Mouse (Mus musculus) embryonic facial prominence, embryonic 10.5 days (tissue): ENCODE measurements around the gene Eif4a2. TPM values are rescaled to one million over a fixed set of nuclear protein-coding genes. Genes with fewer than 3 reads are reported as not detected.
"Not testable (repeated sequence)": the region's sequence is repeated elsewhere in the genome, so short reads cannot be mapped to it uniquely, and the experiment has no call there.

ENCODE experiments used
- DNase-seq: peaks from one replicate; pipeline ENCODE4 v3.0.0-alpha.2; 2017; ENCODE audit warnings: low spot score
- H3K27ac ChIP-seq: fragments of 300-500 bp; sonication (generic); replicated peaks from 2 replicates; pipeline ENCODE4 v1.5.1; 2016; ENCODE audit warnings: mild to moderate bottlenecking
- H3K27me3 ChIP-seq: fragments of 300-500 bp; sonication (generic); replicated peaks from 2 replicates; pipeline ENCODE4 v1.6.1; 2016; ENCODE audit warnings: low read depth, mild to moderate bottlenecking; ENCODE audit not compliant: poor library complexity, severe bottlenecking
- H3K36me3 ChIP-seq: fragments of 300-500 bp; sonication (generic); replicated peaks from 2 replicates; pipeline ENCODE4 v1.6.1; 2016; ENCODE audit warnings: mild to moderate bottlenecking, moderate library complexity
- H3K4me1 ChIP-seq: fragments of 300-500 bp; sonication (generic); 2 replicates; pipeline ENCODE4 v1.6.1; 2016
- H3K4me3 ChIP-seq: fragments of 300-500 bp; sonication (generic); 2 replicates; pipeline ENCODE4 v1.5.1; 2016; ENCODE audit warnings: mild to moderate bottlenecking, moderate library complexity
- H3K9me3 ChIP-seq: fragments of 300-500 bp; sonication (generic); 2 replicates; pipeline ENCODE4 v1.6.1; 2016; ENCODE audit warnings: mild to moderate bottlenecking
- WGBS: fragments of 180-500 bp; shearing (Covaris S2); methylation state at CpG from one replicate; pipeline ENCODE4 v1.1.7; 2016; 5-methylcytosine and 5-hydroxymethylcytosine counted together
- polyA plus RNA-seq: library from polyadenylated mRNA; unstranded; fragments of >200 nt; fragmentation: Nextera tagmentation; extraction: Ambion mirVana; gene quantifications from 2 replicates; pipeline ENCODE4 v1.2.1, GENCODE M21; 2016

The Eif4a2 gene
- polyA plus RNA-seq, 1 experiment from 2014 or later = 177 TPM

DNA sequence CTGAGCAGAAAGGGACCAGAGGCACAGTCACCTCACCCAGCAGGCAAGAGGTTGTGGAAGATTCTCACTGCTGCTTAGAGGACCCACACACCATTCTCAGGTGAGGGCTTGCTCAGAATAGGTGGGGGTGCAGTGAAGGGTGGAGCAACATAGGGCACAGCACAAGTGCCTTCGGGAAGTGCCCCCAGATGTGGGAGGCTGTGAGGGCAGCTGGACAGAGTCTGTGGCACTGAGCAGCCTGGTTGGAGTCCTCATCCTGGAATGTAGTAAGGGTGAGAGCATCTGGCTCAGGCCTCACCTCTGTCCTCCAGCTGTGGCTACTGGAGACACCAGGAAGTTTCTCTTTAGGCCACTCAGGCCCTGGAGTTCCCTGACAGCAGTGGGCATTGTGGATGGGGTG is 10.4 kb upstream of the Eif4a2 start:
- Histone ChIP-seq H3K4me1 (peaks cover 16% of the 10 kb centered on the region), H3K27me3 (peaks cover 20% of the 10 kb centered on the region)
- not testable (repeated sequence) for DNase-seq, H3K4me3 ChIP-seq, H3K27ac ChIP-seq, H3K9me3 ChIP-seq, H3K36me3 ChIP-seq
- 85% methylated on average over 1 of the region's 1 CpGs for WGBS

GRCm38 (mm10) chr16:23097290-23098104 is 9.7 kb upstream of the Eif4a2 start:
- H3K36me3 ChIP-seq, H3K4me3 ChIP-seq, H3K9me3 ChIP-seq, DNase-seq, H3K27ac ChIP-seq: not testable (repeated sequence)
- 84% methylated on average over 8 of the region's 8 CpGs for WGBS
- Histone ChIP-seq H3K4me1 (peaks cover 18% of the 10 kb centered on the region), H3K27me3 (peaks cover 20% of the 10 kb centered on the region)

- DNase-seq, H3K27ac ChIP-seq, H3K36me3 ChIP-seq, H3K9me3 ChIP-seq, H3K4me3 ChIP-seq: not testable (repeated sequence)
- Histone ChIP-seq H3K27me3 (peaks cover 20% of the 10 kb centered on the region), H3K4me1 (peaks cover 24% of the 10 kb centered on the region)
- WGBS = 96% methylated on average over 1 of the region's 1 CpGs
Measured at GRCm38 (mm10) chr16:23098105-23098452, 9.2 kb upstream of the Eif4a2 start.

GRCm38 (mm10) chr16:23099632-23100031 is 7.6 kb upstream of the Eif4a2 start:
- DNase-seq = peak; percentile 26
- no peaks in the 10 kb centered on the region for H3K9me3 ChIP-seq
- no peaks in the 10 kb centered on the region for H3K36me3 ChIP-seq
- WGBS = 7% methylated on average over 12 of the region's 12 CpGs
- H3K27ac ChIP-seq = peak overlapping the region; percentile 78; the same call in 1 of the 2 replicates
- H3K4me1 ChIP-seq = peaks cover 25% of the 10 kb centered on the region
- H3K27me3 ChIP-seq = peaks cover 20% of the 10 kb centered on the region
- H3K4me3 ChIP-seq = peak overlapping the region; percentile 55

- Histone ChIP-seq H3K4me1 (peaks cover 25% of the 10 kb centered on the region), H3K4me3 (peak overlapping the region; percentile 55), H3K36me3 (no peaks in the 10 kb centered on the region), H3K9me3 (no peaks in the 10 kb centered on the region), H3K27ac (peak overlapping the region; percentile 78), H3K27me3 (peaks cover 20% of the 10 kb centered on the region)
- WGBS = 1% methylated on average over 9 of the region's 9 CpGs
- DNase-seq = peak; percentile 73
Measured at GRCm38 (mm10) chr16:23100099-23100575, 7.1 kb upstream of the Eif4a2 start.

- WGBS = 10% methylated on average over 10 of the region's 10 CpGs
- peaks cover 25% of the 10 kb centered on the region for H3K4me1 ChIP-seq
- peak overlapping the region; percentile 78; the same call in 1 of the 2 replicates for H3K27ac ChIP-seq
- peaks cover 20% of the 10 kb centered on the region for H3K27me3 ChIP-seq
- H3K4me3 ChIP-seq = peak overlapping the region; percentile 55
- H3K36me3 ChIP-seq = no peaks in the 10 kb centered on the region
- DNase-seq = peak; percentile 35
- no peaks in the 10 kb centered on the region for H3K9me3 ChIP-seq
Measured at GRCm38 (mm10) chr16:23100613-23101012, 6.6 kb upstream of the Eif4a2 start.

DNA sequence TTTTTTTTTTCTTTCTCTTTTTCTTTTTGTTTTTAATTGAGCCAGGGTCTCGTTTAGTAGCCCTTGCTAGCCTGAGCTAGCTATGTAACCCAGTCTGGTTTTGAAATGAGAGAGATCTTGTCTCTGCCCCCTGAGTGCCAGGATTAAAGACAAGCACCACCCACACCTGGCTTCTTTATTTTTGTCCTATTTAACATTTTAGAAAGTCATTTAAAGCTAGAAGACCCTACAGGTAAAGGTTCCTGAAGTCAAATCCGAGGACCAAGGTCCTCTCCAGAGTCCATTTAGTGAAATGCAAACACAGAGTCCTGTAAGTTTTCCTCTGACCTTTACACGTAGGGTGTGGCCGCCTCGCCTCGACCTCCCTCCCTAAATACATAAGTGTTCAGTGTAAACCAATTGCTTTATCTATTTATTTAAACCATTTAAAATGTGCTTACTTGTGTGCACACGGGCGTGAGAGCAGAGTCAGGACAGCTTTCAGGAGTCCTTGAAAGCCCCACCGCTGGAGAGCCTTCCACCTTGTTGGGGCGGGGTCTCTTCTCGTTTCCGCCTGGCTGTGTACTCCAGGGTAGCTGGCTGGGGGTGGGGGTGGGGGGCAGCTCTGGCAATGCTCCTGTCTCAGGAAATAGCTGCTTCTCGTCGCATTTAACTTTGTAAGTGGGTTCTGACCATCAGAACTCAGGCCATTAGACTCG is 4.8 kb upstream of the Eif4a2 start:
- peak overlapping the region; percentile 70 for H3K27ac ChIP-seq
- H3K4me3 ChIP-seq = peak overlapping the region; percentile 56
- WGBS = 10% methylated on average over 15 of the region's 15 CpGs
- no peaks in the 10 kb centered on the region for H3K9me3 ChIP-seq
- DNase-seq = peak; percentile 37
- no peaks in the 10 kb centered on the region for H3K36me3 ChIP-seq
- peaks cover 29% of the 10 kb centered on the region for H3K4me1 ChIP-seq
- peaks cover 20% of the 10 kb centered on the region for H3K27me3 ChIP-seq

GRCm38 (mm10) chr16:23103038-23103745 is 4.1 kb upstream of the Eif4a2 start:
- DNase-seq = no peak
- 43% methylated on average over 17 of the region's 17 CpGs for WGBS

DNA sequence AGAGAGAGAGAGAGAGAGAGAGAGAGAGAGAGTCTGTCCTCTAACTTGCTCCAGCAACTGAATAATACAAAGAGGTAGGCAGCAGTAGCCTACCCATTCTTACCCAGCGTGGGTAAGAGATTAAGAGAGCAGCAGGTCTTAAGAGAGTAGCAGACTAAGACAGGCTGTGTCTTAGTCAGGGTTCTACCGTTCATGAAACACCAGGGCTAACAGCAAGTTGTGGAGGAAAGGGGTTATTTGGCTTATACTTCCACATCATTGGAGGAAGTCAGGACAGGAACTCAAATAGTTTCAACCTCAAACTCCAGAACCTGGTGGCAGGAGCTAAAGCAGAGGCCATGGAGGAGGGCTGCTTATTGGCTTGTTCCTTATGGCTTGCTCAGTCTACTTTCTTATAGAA is 3.4 kb upstream of the Eif4a2 start:
- Histone ChIP-seq H3K27me3 (peaks cover 20% of the 10 kb centered on the region), H3K4me1 (peaks cover 29% of the 10 kb centered on the region), H3K4me3 (no peak overlapping the region), H3K36me3 (peaks cover 7% of the 10 kb centered on the region), H3K27ac (no peak overlapping the region), H3K9me3 (no peaks in the 10 kb centered on the region)
- WGBS = 61% methylated on average over 2 of the region's 2 CpGs
- no peak for DNase-seq

More at GRCm38 (mm10) chr16:23103038-23103745, 4.1 kb upstream of the Eif4a2 start:
- H3K4me1 ChIP-seq = peaks cover 29% of the 10 kb centered on the region
- peak overlapping the region; percentile 56 for H3K4me3 ChIP-seq
- H3K9me3 ChIP-seq = no peaks in the 10 kb centered on the region
- H3K27me3 ChIP-seq = peaks cover 20% of the 10 kb centered on the region
- peak overlapping the region; percentile 70 for H3K27ac ChIP-seq
- peaks cover under 1% of the 10 kb centered on the region; the same call in 1 of the 2 replicates for H3K36me3 ChIP-seq

- Histone ChIP-seq H3K27ac (no peak overlapping the region), H3K4me3 (no peak overlapping the region; the same call in 1 of the 2 replicates), H3K9me3 (no peaks in the 10 kb centered on the region), H3K36me3 (peaks cover 30% of the 10 kb centered on the region), H3K27me3 (no peaks in the 10 kb centered on the region), H3K4me1 (peaks cover 29% of the 10 kb centered on the region)
- DNase-seq = no peak
- WGBS = 58% methylated on average over 7 of the region's 7 CpGs
Measured at GRCm38 (mm10) chr16:23106121-23106520, 1.1 kb upstream of the Eif4a2 start.

GRCm38 (mm10) chr16:23107946-23108759 is 909 bp downstream of the Eif4a2 start:
- peaks cover 50% of the 10 kb centered on the region for H3K36me3 ChIP-seq
- WGBS = under 1% methylated on average over 52 of the region's 52 CpGs

More at GRCm38 (mm10) chr16:23107946-23108759, 909 bp downstream of the Eif4a2 start:
- no peaks in the 10 kb centered on the region for H3K9me3 ChIP-seq
- H3K4me3 ChIP-seq = peak overlapping the region; percentile 79
- no peaks in the 10 kb centered on the region for H3K27me3 ChIP-seq
- peak; percentile 85 for DNase-seq
- H3K27ac ChIP-seq = peak overlapping the region; percentile 98
- H3K4me1 ChIP-seq = peaks cover 24% of the 10 kb centered on the region
